ENCODE assay signal across 9 mouse cellular contexts in genomic region chr14:102769716-102770115, GRCm38 (mm10).
DNase-seq lines count a peak whose midpoint lies in the region; ATAC-seq and TF ChIP-seq lines count a peak whose summit lies in the region.
"Had no signal": no experiment of that assay in that cellular context is flagged by ENCODE, and none has a peak within 500 bp of the region (broad histone marks: within the 10 kb centered on the region; RNA-seq: fewer than 3 reads in every experiment).

No protein-coding gene starts in this region.

- DNase-seq in heart, adult 2 months = peak; percentile 56 to 58
- DNase-seq in ES-CJ7 (ENCODE audit: low read depth, low spot score) = peak; percentile 33
- DNase-seq in cerebellum, postnatal 10 days = peak; percentile 48 to 49
- DNase-seq in lung, postnatal 14 days = peak; percentile 38
- peak; percentile 25 to 26 for DNase-seq in thymus, postnatal 36 days

- no peak for TF ChIP-seq POLR2A in heart, adult 2 months (IDR thresholded peaks at IDR 0.05; ENCODE audit: insufficient read depth, low read depth, low read length)

- H3K4me1 ChIP-seq in heart, adult 2 months (ENCODE audit: control insufficient read depth, insufficient read depth, low read length) = no peaks in the 10 kb centered on the region; the same call in 1 of the 2 replicates
- H3K4me1 ChIP-seq in heart, embryonic 12.5 days (replicated peaks) = no peaks in the 10 kb centered on the region
- no peaks in the 10 kb centered on the region for H3K4me1 ChIP-seq in intestine, embryonic 15.5 days (replicated peaks)

- TF ChIP-seq CTCF in heart, adult 2 months (IDR thresholded peaks at IDR 0.05) = peak; percentile 71

- intact Hi-C loops in heart, adult 2 months (cut with DNase I) = loop anchor here (2.0 kb wide), 1 partner anchor 21 kb away; no protein-coding TSS in a partner anchor

- no peak overlapping the region for H3K9ac ChIP-seq in heart, adult 2 months (ENCODE audit: low read depth, low read length)
- H3K9ac ChIP-seq in heart, embryonic 12.5 days = no peak overlapping the region
- no peak overlapping the region for H3K9ac ChIP-seq in intestine, embryonic 15.5 days

- H3K9me3 ChIP-seq in heart, embryonic 12.5 days (replicated peaks) = no peaks in the 10 kb centered on the region
- H3K9me3 ChIP-seq in intestine, embryonic 15.5 days = no peaks in the 10 kb centered on the region

- H3K36me3 ChIP-seq in heart, adult 2 months (ENCODE audit: control insufficient read depth, insufficient read depth, low read length) = no peaks in the 10 kb centered on the region
- no peaks in the 10 kb centered on the region for H3K36me3 ChIP-seq in heart, embryonic 12.5 days
- no peaks in the 10 kb centered on the region for H3K36me3 ChIP-seq in intestine, embryonic 15.5 days
- H3K36me3 ChIP-seq: G1E had no signal

- WGBS in heart, adult 2 months = 53% methylated on average over 3 of the region's 3 CpGs
- WGBS in heart, embryonic 12.5 days = 67% methylated on average over 3 of the region's 3 CpGs
- WGBS in intestine, embryonic 15.5 days = 57% methylated on average over 3 of the region's 3 CpGs

- no peak overlapping the region for H3K27ac ChIP-seq in heart, adult 2 months
- H3K27ac ChIP-seq in heart, embryonic 12.5 days (ENCODE audit: poor library complexity, severe bottlenecking) = no peak overlapping the region
- no peak overlapping the region for H3K27ac ChIP-seq in intestine, embryonic 15.5 days

- no peak overlapping the region for H3K4me2 ChIP-seq in heart, embryonic 12.5 days
- H3K4me2 ChIP-seq in intestine, embryonic 15.5 days (replicated peaks) = no peak overlapping the region

- no peak overlapping the region for H3K4me3 ChIP-seq in heart, adult 2 months
- no peak overlapping the region for H3K4me3 ChIP-seq in heart, embryonic 12.5 days
- no peak overlapping the region for H3K4me3 ChIP-seq in intestine, embryonic 15.5 days (replicated peaks)

- H3K79me2 ChIP-seq in heart, adult 2 months (replicated peaks; ENCODE audit: control insufficient read depth, insufficient read depth, low read length) = no peaks in the 10 kb centered on the region

- no peak for ATAC-seq in heart, embryonic 12.5 days (ENCODE audit: insufficient number of reproducible peaks, low FRiP score)
- 0 out of 2 replicates have a peak, but pooled peaks have one; percentile 31 for ATAC-seq in intestine, embryonic 15.5 days
- no peak for ATAC-seq in inflammation-experienced regulatory T-cells, adult 6 months

- H3K27me3 ChIP-seq in heart, adult 2 months (ENCODE audit: control insufficient read depth, insufficient read depth, low read length) = no peaks in the 10 kb centered on the region
- H3K27me3 ChIP-seq in heart, embryonic 12.5 days (replicated peaks) = no peaks in the 10 kb centered on the region
- no peaks in the 10 kb centered on the region for H3K27me3 ChIP-seq in intestine, embryonic 15.5 days (replicated peaks)

- TF ChIP-seq EP300 in heart, adult 2 months (IDR thresholded peaks at IDR 0.05; ENCODE audit: insufficient read depth, low read depth, low read length) = 0 out of 2 replicates have a peak, but pooled peaks have one; percentile 8
